Mouse (Mus musculus) ES-Bruce4 (cell line): ENCODE data around the gene Tacr2.

Experiments used
- EP300 ChIP-seq: IDR thresholded peaks from 2 replicates; pipeline ENCODE4 v1.6.1; 2011; ENCODE audit warnings: low read depth, low read length; ENCODE audit not compliant: insufficient read depth
- POLR2A ChIP-seq: IDR thresholded peaks from one replicate; pipeline ENCODE4 v1.8.1; 2011; ENCODE audit warnings: low read length; ENCODE audit not compliant: insufficient read depth

DNA sequence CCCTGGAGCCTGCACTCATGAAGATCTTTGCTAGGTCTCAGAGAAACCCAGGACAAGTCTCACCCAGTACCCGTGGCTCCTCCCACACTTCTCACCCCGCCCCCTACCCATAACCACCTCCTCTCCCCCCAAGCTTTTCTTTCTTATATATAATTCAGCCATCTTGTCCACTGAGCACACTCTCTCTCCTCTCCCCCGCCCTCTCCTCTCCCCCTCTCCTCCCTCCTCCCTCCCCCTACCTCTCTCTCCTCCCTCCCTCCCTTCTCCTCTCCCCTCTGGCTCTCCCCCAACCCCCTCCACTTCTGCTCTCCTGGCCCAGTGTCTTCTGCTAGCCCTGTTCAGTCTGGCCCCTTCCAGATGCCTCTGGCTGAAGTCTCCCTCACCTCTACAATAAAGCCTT is 26.8 kb downstream of the Tacr2 start:
- TF ChIP-seq EP300 (no peak), POLR2A (no peak)
